Mouse (Mus musculus) embryonic facial prominence, embryonic 14.5 days (tissue): Measurements from ENCODE around the gene Fam189b. TPM values are rescaled to one million over a fixed set of nuclear protein-coding genes. Genes with fewer than 3 reads are reported as not detected.
A peak's percentile ranks its signal among the peaks of the same experiment; 100 is the strongest.

ENCODE experiments used
- ATAC-seq: fragments of 200-750 bp; cut with Nextera tagmentation; 2 replicates; pipeline ENCODE4 v1.8.0; 2017; ENCODE audit warnings: low read depth, moderate number of reproducible peaks, moderate TSS enrichment
- DNase-seq: peaks from one replicate; pipeline ENCODE4 v3.0.0-alpha.2; 2015; ENCODE audit warnings: low spot score
- H3K27ac ChIP-seq: fragments of 300-500 bp; sonication (generic); replicated peaks from 2 replicates; pipeline ENCODE4 v1.5.1; 2014; ENCODE audit warnings: low read depth, mild to moderate bottlenecking, low read length, moderate library complexity
- H3K27me3 ChIP-seq: fragments of 300-500 bp; sonication (generic); replicated peaks from 2 replicates; pipeline ENCODE4 v1.6.1; 2014; ENCODE audit warnings: low read length; ENCODE audit not compliant: control insufficient read depth, insufficient read depth
- H3K36me3 ChIP-seq: fragments of 300-500 bp; sonication (generic); 2 replicates; pipeline ENCODE4 v1.6.1; 2014; ENCODE audit warnings: low read length, mixed read lengths; ENCODE audit not compliant: control insufficient read depth, insufficient read depth
- H3K4me1 ChIP-seq: fragments of 300-500 bp; sonication (generic); 2 replicates; pipeline ENCODE4 v1.6.1; 2014; ENCODE audit warnings: antibody characterized with exemption, low read length; ENCODE audit not compliant: control insufficient read depth, insufficient read depth
- H3K4me2 ChIP-seq: fragments of 300-500 bp; sonication (generic); 2 replicates; pipeline ENCODE4 v1.6.1; 2014; ENCODE audit warnings: low read depth, mild to moderate bottlenecking, low read length, moderate library complexity, mixed read lengths
- H3K4me3 ChIP-seq: fragments of 300-500 bp; sonication (generic); 2 replicates; pipeline ENCODE4 v1.5.1; 2014; ENCODE audit warnings: low read depth, mild to moderate bottlenecking, low read length
- H3K9ac ChIP-seq: fragments of 300-500 bp; sonication (generic); 2 replicates; pipeline ENCODE4 v1.6.1; 2014; ENCODE audit warnings: low read depth, mild to moderate bottlenecking, low read length, moderate library complexity, mixed read lengths
- H3K9me3 ChIP-seq: fragments of 300-500 bp; sonication (generic); 2 replicates; pipeline ENCODE4 v1.6.1; 2016; ENCODE audit warnings: low read length; ENCODE audit not compliant: control insufficient read depth
- WGBS: fragments of 180-500 bp; shearing (Covaris S2); extraction: QIAGEN DNeasy Blood & Tissue Kit; methylation state at CpG from one replicate; pipeline ENCODE4 v1.1.7; 2014; 5-methylcytosine and 5-hydroxymethylcytosine counted together
- polyA plus RNA-seq: library from polyadenylated mRNA; unstranded; fragments of >200 nt; fragmentation: Nextera tagmentation; extraction: Ambion mirVana; gene quantifications from 2 replicates; pipeline ENCODE4 v1.2.1, GENCODE M21; 2014

The Fam189b gene
- polyA plus RNA-seq, 1 experiment from 2014 or later: 27.9 TPM

GRCm38 (mm10) chr3:89206079-89206478 is 23.1 kb downstream of the Fam189b start:
- WGBS: 92% methylated on average over 7 of the region's 7 CpGs
- ATAC-seq (no peak), DNase-seq (no peak)
- no peaks in the 10 kb centered on the region for H3K27me3 ChIP-seq
- H3K4me1 ChIP-seq: peaks cover 5% of the 10 kb centered on the region
- H3K4me3 ChIP-seq: no peak overlapping the region
- peaks cover 60% of the 10 kb centered on the region for H3K36me3 ChIP-seq
- no peak overlapping the region for H3K4me2 ChIP-seq
- no peak overlapping the region for H3K9ac ChIP-seq
- no peak overlapping the region for H3K27ac ChIP-seq
- H3K9me3 ChIP-seq: no peaks in the 10 kb centered on the region

GRCm38 (mm10) chr3:89206695-89207094 is 23.8 kb downstream of the Fam189b start:
- peaks cover 60% of the 10 kb centered on the region for H3K36me3 ChIP-seq
- peaks cover 5% of the 10 kb centered on the region for H3K4me1 ChIP-seq
- H3K27me3 ChIP-seq: no peaks in the 10 kb centered on the region
- H3K4me3 ChIP-seq: no peak overlapping the region
- no peak overlapping the region for H3K4me2 ChIP-seq
- DNase-seq: no peak
- H3K9ac ChIP-seq: no peak overlapping the region
- no peak for ATAC-seq
- H3K27ac ChIP-seq: no peak overlapping the region
- H3K9me3 ChIP-seq: no peaks in the 10 kb centered on the region
- 82% methylated on average over 2 of the region's 2 CpGs for WGBS

- H3K4me1 ChIP-seq: peaks cover 12% of the 10 kb centered on the region
- no peak overlapping the region for H3K9ac ChIP-seq
- H3K9me3 ChIP-seq: no peaks in the 10 kb centered on the region
- H3K27ac ChIP-seq: no peak overlapping the region
- no peak for ATAC-seq
- no peak for DNase-seq
- H3K36me3 ChIP-seq: peaks cover 60% of the 10 kb centered on the region
- H3K4me3 ChIP-seq: no peak overlapping the region
- H3K4me2 ChIP-seq: no peak overlapping the region
- H3K27me3 ChIP-seq: no peaks in the 10 kb centered on the region
- 91% methylated on average over 13 of the region's 13 CpGs for WGBS
These were observed 25.2 kb downstream of the Fam189b start for GRCm38 (mm10) chr3:89208075-89208657.

GRCm38 (mm10) chr3:89208736-89209135 is 25.8 kb downstream of the Fam189b start:
- ATAC-seq (no peak), DNase-seq (no peak)
- Histone ChIP-seq H3K9ac (no peak overlapping the region), H3K27me3 (no peaks in the 10 kb centered on the region), H3K27ac (no peak overlapping the region), H3K36me3 (peaks cover 60% of the 10 kb centered on the region), H3K4me1 (peaks cover 10% of the 10 kb centered on the region; the same call in 1 of the 2 replicates), H3K4me2 (no peak overlapping the region), H3K4me3 (no peak overlapping the region), H3K9me3 (no peaks in the 10 kb centered on the region)
- 84% methylated on average over 6 of the region's 6 CpGs for WGBS

GRCm38 (mm10) chr3:89209731-89210130 is 26.8 kb downstream of the Fam189b start:
- H3K27me3 ChIP-seq: no peaks in the 10 kb centered on the region
- H3K27ac ChIP-seq: no peak overlapping the region; the same call in 1 of the 2 replicates
- H3K9ac ChIP-seq: no peak overlapping the region
- no peak for DNase-seq
- H3K4me3 ChIP-seq: no peak overlapping the region
- H3K4me2 ChIP-seq: no peak overlapping the region
- peaks cover 60% of the 10 kb centered on the region for H3K36me3 ChIP-seq
- ATAC-seq: no peak
- WGBS: 93% methylated on average over 6 of the region's 7 CpGs
- H3K4me1 ChIP-seq: peaks cover 10% of the 10 kb centered on the region; the same call in 1 of the 2 replicates
- no peaks in the 10 kb centered on the region for H3K9me3 ChIP-seq

- Histone ChIP-seq H3K27me3 (no peaks in the 10 kb centered on the region), H3K9ac (peak overlapping the region; percentile 25; the same call in 1 of the 2 replicates), H3K4me3 (no peak overlapping the region), H3K4me2 (0 out of 2 replicates have a peak overlapping the region, but pooled peaks have one; percentile 12), H3K4me1 (peaks cover 11% of the 10 kb centered on the region; the same call in 1 of the 2 replicates), H3K9me3 (no peaks in the 10 kb centered on the region), H3K27ac (peak overlapping the region; percentile 52; the same call in 1 of the 2 replicates), H3K36me3 (peaks cover 59% of the 10 kb centered on the region)
- WGBS: 77% methylated on average over 13 of the region's 13 CpGs
- ATAC-seq: no peak
- no peak for DNase-seq
These were observed 27.2 kb downstream of the Fam189b start for GRCm38 (mm10) chr3:89210162-89210561.

- H3K9me3 ChIP-seq: no peaks in the 10 kb centered on the region
- H3K4me1 ChIP-seq: peaks cover 14% of the 10 kb centered on the region; the same call in 1 of the 2 replicates
- ATAC-seq: no peak
- H3K36me3 ChIP-seq: peaks cover 53% of the 10 kb centered on the region
- no peak overlapping the region for H3K4me3 ChIP-seq
- H3K27me3 ChIP-seq: no peaks in the 10 kb centered on the region
- H3K27ac ChIP-seq: peak overlapping the region; percentile 67
- H3K4me2 ChIP-seq: peak overlapping the region; percentile 12; the same call in 1 of the 2 replicates
- WGBS: 73% methylated on average over 6 of the region's 7 CpGs
- peak overlapping the region; percentile 25; the same call in 1 of the 2 replicates for H3K9ac ChIP-seq
- peak; percentile 78 for DNase-seq
These were observed 27.8 kb downstream of the Fam189b start for GRCm38 (mm10) chr3:89210731-89211130.

GRCm38 (mm10) chr3:89213803-89214530 is 31.0 kb downstream of the Fam189b start:
- DNase-seq (peak; percentile 98), ATAC-seq (peak; percentile 94)
- WGBS: 1% methylated on average over 41 of the region's 69 CpGs
- no peaks in the 10 kb centered on the region for H3K27me3 ChIP-seq
- peak overlapping the region; percentile 77 for H3K4me2 ChIP-seq
- H3K27ac ChIP-seq: peak overlapping the region; percentile 98
- H3K9ac ChIP-seq: peak overlapping the region; percentile 82
- no peaks in the 10 kb centered on the region for H3K9me3 ChIP-seq
- H3K4me1 ChIP-seq: peaks cover 14% of the 10 kb centered on the region; the same call in 1 of the 2 replicates
- H3K4me3 ChIP-seq: peak overlapping the region; percentile 68
- peaks cover 21% of the 10 kb centered on the region for H3K36me3 ChIP-seq
